Mouse (Mus musculus) hindlimb bud, embryonic 11.5 days (tissue): ENCODE data around the gene Olfr282.
"Not testable (repeated sequence)": the region's sequence is repeated elsewhere in the genome, so short reads cannot be mapped to it uniquely, and the experiment has no call there.

Source experiments
- DNase-seq: peaks from one replicate; pipeline ENCODE4 v3.0.0-alpha.2; 2012; ENCODE audit warnings: low read depth, low spot score; ENCODE audit errors: extremely low spot score

Olfr282 gene

GRCm38 (mm10) chr15:98430925-98431324 is at the start of gene Olfr282:
TSS of gene Olfr282 (plus strand) at chr15:98431225.
- DNase-seq: not testable (repeated sequence)

GRCm38 (mm10) chr15:98387621-98388020 is 43.4 kb upstream of the Olfr282 start:
- no peak for DNase-seq

- DNase-seq: peak; percentile 30
Observed at GRCm38 (mm10) chr15:98389796-98390195, 41.2 kb upstream of the Olfr282 start.

GRCm38 (mm10) chr15:98391081-98391902 is 39.7 kb upstream of the Olfr282 start:
- no peak for DNase-seq

GRCm38 (mm10) chr15:98391903-98392187 is 39.2 kb upstream of the Olfr282 start:
- DNase-seq: no peak

GRCm38 (mm10) chr15:98397136-98397535 is 33.9 kb upstream of the Olfr282 start:
- no peak for DNase-seq

GRCm38 (mm10) chr15:98402356-98402755 is 28.7 kb upstream of the Olfr282 start:
- no peak for DNase-seq

GRCm38 (mm10) chr15:98408406-98409060 is 22.5 kb upstream of the Olfr282 start:
- no peak for DNase-seq

GRCm38 (mm10) chr15:98409635-98410034 is 21.4 kb upstream of the Olfr282 start:
- no peak for DNase-seq

GRCm38 (mm10) chr15:98410249-98410648 is 20.8 kb upstream of the Olfr282 start:
- no peak for DNase-seq

GRCm38 (mm10) chr15:98415996-98416395 is 15.0 kb upstream of the Olfr282 start:
- no peak for DNase-seq

GRCm38 (mm10) chr15:98416802-98417201 is 14.2 kb upstream of the Olfr282 start:
- not testable (repeated sequence) for DNase-seq

- DNase-seq: not testable (repeated sequence)
Observed at GRCm38 (mm10) chr15:98417285-98417684, 13.7 kb upstream of the Olfr282 start.

- no peak for DNase-seq
Observed at GRCm38 (mm10) chr15:98418096-98418495, 12.9 kb upstream of the Olfr282 start.

GRCm38 (mm10) chr15:98420897-98421296 is 10.1 kb upstream of the Olfr282 start:
- no peak for DNase-seq

- no peak for DNase-seq
Observed at GRCm38 (mm10) chr15:98424326-98424725, 6.7 kb upstream of the Olfr282 start.

- no peak for DNase-seq
Observed at GRCm38 (mm10) chr15:98424753-98425152, 6.3 kb upstream of the Olfr282 start.

GRCm38 (mm10) chr15:98425188-98425587 is 5.8 kb upstream of the Olfr282 start:
- no peak for DNase-seq

- DNase-seq: no peak
Observed at GRCm38 (mm10) chr15:98444561-98444960, 13.5 kb downstream of the Olfr282 start.

GRCm38 (mm10) chr15:98448521-98448920 is 17.5 kb downstream of the Olfr282 start:
- DNase-seq: no peak

GRCm38 (mm10) chr15:98452288-98452687 is 21.3 kb downstream of the Olfr282 start, which contains the start of gene Olfr281:
TSS of gene Olfr281 (plus strand) at chr15:98452588.
- no peak for DNase-seq

GRCm38 (mm10) chr15:98469596-98469995 is 38.6 kb downstream of the Olfr282 start, which contains the start of gene OR5BS1P:
TSS of gene OR5BS1P (plus strand) at chr15:98469896.
- DNase-seq: no peak
